Mouse (Mus musculus): ENCODE measurements around the gene Slc16a4. TPM values are rescaled to one million over a fixed set of nuclear protein-coding genes. Genes with fewer than 3 reads are reported as not detected.

The Slc16a4 gene
- polyA plus RNA-seq, 1 experiment: 0.20 TPM

DNA sequence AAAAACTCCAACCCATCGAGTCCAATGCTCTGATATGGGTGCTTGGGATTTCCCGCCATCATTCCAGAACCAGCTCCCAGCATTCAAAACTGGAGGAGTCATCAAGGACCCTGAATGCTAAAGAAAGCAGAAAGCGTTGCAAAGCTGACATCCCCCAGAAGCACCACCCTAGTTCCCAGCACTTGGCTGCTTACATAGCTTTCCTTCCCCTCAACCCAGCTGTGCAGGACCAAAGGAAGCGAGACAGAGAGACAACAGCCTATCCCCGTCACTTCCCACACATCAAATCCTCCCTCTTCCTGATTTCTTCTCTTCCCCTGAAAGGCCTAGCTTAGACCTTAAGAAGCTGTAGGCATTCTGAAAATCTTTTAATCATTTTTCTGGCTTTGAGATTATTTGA lies 15.7 kb upstream of the Slc16a4 start:
- Histone ChIP-seq H3K79me2 (ENCODE audit: control insufficient read depth, insufficient read depth) (peaks cover 15% of the 10 kb centered on the region), H3K4me3 (ENCODE audit: insufficient read depth, poor library complexity, severe bottlenecking) (no peak overlapping the region), H3K27me3 (ENCODE audit: control insufficient read depth, insufficient read depth, insufficient read length) (no peaks in the 10 kb centered on the region), H3K79me3 (ENCODE audit: low read depth) (peaks cover 12% of the 10 kb centered on the region), H3K36me3 (ENCODE audit: control insufficient read depth, insufficient read depth) (no peaks in the 10 kb centered on the region), H3ac (ENCODE audit: control insufficient read depth, insufficient read length, low read depth) (no peak overlapping the region)
- no peak for TF ChIP-seq CTCF (IDR thresholded peaks at IDR 0.05; ENCODE audit: control insufficient read depth, insufficient read depth, insufficient read length)

DNA sequence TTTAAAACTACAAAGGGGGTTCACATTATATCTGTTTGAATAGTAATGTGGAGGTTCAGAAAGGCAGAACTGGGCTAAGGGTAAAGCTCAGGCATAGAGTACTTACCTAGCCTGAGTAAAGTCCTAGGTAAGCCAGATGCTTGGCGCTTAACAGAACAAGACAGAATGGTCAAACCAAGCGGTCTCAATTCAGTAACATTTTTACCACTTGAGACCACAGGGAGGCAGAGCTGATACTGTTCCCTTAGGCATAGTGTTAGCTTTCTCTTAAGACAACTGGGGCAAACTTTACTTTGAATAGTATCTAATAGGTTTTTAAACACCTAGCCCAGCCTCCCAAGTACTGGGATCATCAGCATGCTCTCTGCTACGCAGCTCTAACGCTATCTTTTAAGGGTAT lies 15.0 kb upstream of the Slc16a4 start:
- peaks cover 14% of the 10 kb centered on the region for H3K79me3 ChIP-seq (ENCODE audit: low read depth)
- no peak overlapping the region for H3K4me3 ChIP-seq (ENCODE audit: insufficient read depth, poor library complexity, severe bottlenecking)
- no peak for TF ChIP-seq USF1 (IDR thresholded peaks at IDR 0.05; ENCODE audit: low read depth)
- TF ChIP-seq CEBPB (IDR thresholded peaks at IDR 0.05; ENCODE audit: low read depth): no peak
- TF ChIP-seq CTCF (IDR thresholded peaks at IDR 0.05; ENCODE audit: control insufficient read depth, insufficient read depth, insufficient read length): no peak
- H3ac ChIP-seq (ENCODE audit: control insufficient read depth, insufficient read length, low read depth): no peak overlapping the region
- H3K79me2 ChIP-seq (ENCODE audit: control insufficient read depth, insufficient read depth): peaks cover 22% of the 10 kb centered on the region
- H3K27me3 ChIP-seq (ENCODE audit: control insufficient read depth, insufficient read depth, insufficient read length): no peaks in the 10 kb centered on the region
- H3K36me3 ChIP-seq (ENCODE audit: control insufficient read depth, insufficient read depth): no peaks in the 10 kb centered on the region

DNA sequence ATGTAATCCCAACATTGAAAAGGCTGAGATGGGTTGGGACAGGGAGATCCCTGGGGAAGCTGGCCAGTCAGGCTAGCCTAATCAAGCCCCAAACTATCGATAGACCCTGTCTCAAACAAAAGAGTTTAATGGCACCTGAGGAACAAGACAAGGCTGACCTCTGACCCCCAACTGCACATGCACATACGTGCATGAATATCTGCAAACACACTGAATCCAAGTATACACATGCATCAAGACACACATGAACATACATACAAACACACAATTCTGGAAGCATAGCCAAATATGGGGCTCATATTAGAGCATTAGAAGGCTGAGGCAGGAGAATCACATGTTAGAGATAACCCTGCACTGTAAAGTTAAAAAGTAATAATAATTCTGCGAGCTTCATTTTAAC lies 14.4 kb upstream of the Slc16a4 start:
- peaks cover 27% of the 10 kb centered on the region for H3K79me2 ChIP-seq (ENCODE audit: control insufficient read depth, insufficient read depth)
- H3K27me3 ChIP-seq (ENCODE audit: control insufficient read depth, insufficient read depth, insufficient read length): no peaks in the 10 kb centered on the region
- no peak overlapping the region for H3ac ChIP-seq (ENCODE audit: control insufficient read depth, insufficient read length, low read depth)
- H3K79me3 ChIP-seq (ENCODE audit: low read depth): peaks cover 15% of the 10 kb centered on the region
- no peak for TF ChIP-seq CEBPB (IDR thresholded peaks at IDR 0.05; ENCODE audit: low read depth)
- no peak for TF ChIP-seq MYOG (IDR thresholded peaks at IDR 0.05; ENCODE audit: control insufficient read depth, extremely low read depth, insufficient read length)
- TF ChIP-seq USF1 (IDR thresholded peaks at IDR 0.05; ENCODE audit: low read depth): no peak
- no peak for TF ChIP-seq CTCF (IDR thresholded peaks at IDR 0.05; ENCODE audit: control insufficient read depth, insufficient read depth, insufficient read length)
- no peak for TF ChIP-seq MYOD1 (IDR thresholded peaks at IDR 0.05; ENCODE audit: control insufficient read depth, insufficient read length, low read depth)
- no peak for TF ChIP-seq MAX (IDR thresholded peaks at IDR 0.05)
- TF ChIP-seq FOSL1 (IDR thresholded peaks at IDR 0.05; ENCODE audit: insufficient read depth, low read length, poor library complexity, severe bottlenecking): no peak
- peaks cover 4% of the 10 kb centered on the region for H3K36me3 ChIP-seq (ENCODE audit: control insufficient read depth, insufficient read depth)
- H3K4me3 ChIP-seq (ENCODE audit: insufficient read depth, poor library complexity, severe bottlenecking): no peak overlapping the region

DNA sequence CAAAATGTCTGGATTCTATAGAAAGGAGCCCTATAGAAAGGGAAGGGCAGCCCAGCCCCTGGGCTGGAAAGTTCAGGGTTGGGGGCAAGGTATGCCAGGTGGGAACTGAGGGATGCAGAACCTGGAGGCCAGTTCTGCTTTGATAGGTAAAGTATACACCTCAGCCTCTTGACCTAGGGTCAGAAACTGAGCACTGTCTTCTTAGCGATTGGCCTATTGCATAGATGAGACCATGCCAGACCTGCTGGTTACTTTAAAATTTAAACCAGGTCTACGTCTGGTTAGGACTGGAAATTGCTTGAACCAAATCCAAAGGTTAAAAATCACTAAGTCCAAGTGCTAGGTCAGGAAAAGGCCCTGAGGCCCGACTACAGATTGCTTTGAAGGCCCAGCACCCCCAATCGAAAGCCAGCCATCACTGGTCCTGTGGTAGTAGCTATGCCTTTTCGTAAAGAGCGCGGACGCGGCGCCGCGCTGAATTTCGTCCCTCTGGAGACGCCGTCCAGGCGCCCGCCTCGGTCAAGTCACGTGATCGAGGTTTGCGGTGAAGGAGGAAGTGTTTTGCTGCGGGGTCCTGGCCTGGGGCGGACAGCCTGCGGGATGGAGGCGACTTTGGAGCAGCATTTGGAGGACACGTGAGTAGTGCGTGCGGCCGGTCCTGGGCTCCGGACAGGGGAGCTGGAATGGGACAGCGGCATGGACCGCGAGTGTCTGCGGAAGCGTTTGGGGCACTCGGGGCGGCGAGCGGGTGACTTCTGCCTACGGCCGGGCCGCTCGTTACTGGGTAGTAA lies 12.4 kb upstream of the Slc16a4 start, which contains the start of gene Lamtor5:
TSS of gene Lamtor5 (plus strand) at position 380 of the 791 bp plus-strand sequence.
- Histone ChIP-seq H3K79me2 (ENCODE audit: control insufficient read depth, insufficient read depth) (peaks cover 27% of the 10 kb centered on the region), H3K27me3 (ENCODE audit: control insufficient read depth, insufficient read depth, insufficient read length) (no peaks in the 10 kb centered on the region), H3K36me3 (ENCODE audit: control insufficient read depth, insufficient read depth) (peaks cover 16% of the 10 kb centered on the region), H3ac (ENCODE audit: control insufficient read depth, insufficient read length, low read depth) (peak within 1 kb of the TSS; percentile 75), H3K4me3 (ENCODE audit: insufficient read depth, poor library complexity, severe bottlenecking) (peak within 1 kb of the TSS; percentile 97), H3K79me3 (ENCODE audit: low read depth) (peaks cover 15% of the 10 kb centered on the region)
- TF ChIP-seq CEBPB (IDR thresholded peaks at IDR 0.05; ENCODE audit: low read depth): no peak
- TF ChIP-seq USF1 (IDR thresholded peaks at IDR 0.05; ENCODE audit: low read depth): peak; percentile 95
- TF ChIP-seq MYOD1 (IDR thresholded peaks at IDR 0.05; ENCODE audit: control insufficient read depth, insufficient read length, low read depth): no peak
- TF ChIP-seq MYOG (IDR thresholded peaks at IDR 0.05; ENCODE audit: control insufficient read depth, extremely low read depth, insufficient read length): no peak
- no peak for TF ChIP-seq CTCF (IDR thresholded peaks at IDR 0.05; ENCODE audit: control insufficient read depth, insufficient read depth, insufficient read length)
- no peak for TF ChIP-seq FOSL1 (IDR thresholded peaks at IDR 0.05; ENCODE audit: insufficient read depth, low read length, poor library complexity, severe bottlenecking)
- TF ChIP-seq MAX (IDR thresholded peaks at IDR 0.05): peak; percentile 15

DNA sequence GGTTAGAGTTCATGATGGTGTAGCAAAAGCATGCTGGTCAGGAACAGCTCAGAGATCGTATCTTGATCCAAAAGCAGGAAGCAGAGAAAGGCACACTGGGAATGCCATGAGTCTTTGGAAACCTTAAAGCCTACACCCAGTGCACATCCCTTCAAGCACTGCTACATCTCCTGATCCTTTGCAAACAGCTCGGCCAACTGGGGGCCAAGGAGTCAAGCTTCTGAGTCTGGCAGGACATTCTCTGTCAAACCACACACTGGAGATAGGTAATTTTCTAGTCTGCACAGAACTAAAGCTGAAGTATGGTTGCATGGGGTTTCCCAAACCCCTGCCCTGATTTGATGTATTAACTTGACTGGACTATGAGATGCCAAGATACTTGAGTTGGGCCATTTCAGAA lies 4.9 kb upstream of the Slc16a4 start:
- no peak for TF ChIP-seq CTCF (IDR thresholded peaks at IDR 0.05; ENCODE audit: control insufficient read depth, insufficient read depth, insufficient read length)
- no peak for TF ChIP-seq MYOG (IDR thresholded peaks at IDR 0.05; ENCODE audit: control insufficient read depth, extremely low read depth, insufficient read length)
- no peak for TF ChIP-seq FOSL1 (IDR thresholded peaks at IDR 0.05; ENCODE audit: insufficient read depth, low read length, poor library complexity, severe bottlenecking)
- no peak for TF ChIP-seq USF1 (IDR thresholded peaks at IDR 0.05; ENCODE audit: low read depth)
- no peak for TF ChIP-seq CEBPB (IDR thresholded peaks at IDR 0.05; ENCODE audit: low read depth)
- TF ChIP-seq MYOD1 (IDR thresholded peaks at IDR 0.05; ENCODE audit: control insufficient read depth, insufficient read length, low read depth): no peak
- no peak for TF ChIP-seq MAX (IDR thresholded peaks at IDR 0.05)
- Histone ChIP-seq H3K27me3 (ENCODE audit: control insufficient read depth, insufficient read depth, insufficient read length) (no peaks in the 10 kb centered on the region), H3K79me2 (ENCODE audit: control insufficient read depth, insufficient read depth) (peaks cover 4% of the 10 kb centered on the region), H3ac (ENCODE audit: control insufficient read depth, insufficient read length, low read depth) (no peak overlapping the region), H3K4me3 (ENCODE audit: insufficient read depth, poor library complexity, severe bottlenecking) (no peak overlapping the region), H3K79me3 (ENCODE audit: low read depth) (peaks cover 1% of the 10 kb centered on the region), H3K36me3 (ENCODE audit: control insufficient read depth, insufficient read depth) (peaks cover 32% of the 10 kb centered on the region)

DNA sequence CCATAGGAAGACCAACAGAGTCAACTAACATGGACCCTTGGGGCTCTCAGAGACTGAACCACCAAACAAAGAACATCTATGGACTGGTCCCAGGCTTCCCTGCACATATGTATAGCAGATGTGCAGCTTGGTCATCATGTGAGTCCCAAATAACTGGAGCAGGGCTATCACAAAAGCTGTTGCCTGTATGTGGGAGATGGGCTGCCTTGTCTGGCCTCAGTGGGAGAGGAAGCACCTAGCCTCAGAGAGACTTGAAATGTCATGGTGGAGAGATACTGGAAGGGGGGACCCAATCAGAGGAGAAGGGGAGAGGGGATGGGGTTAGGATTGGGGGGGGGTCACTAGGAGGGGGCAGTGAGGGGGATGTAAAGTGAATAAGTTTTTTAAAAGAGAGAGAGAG lies 3.7 kb upstream of the Slc16a4 start:
- Histone ChIP-seq H3K4me3 (ENCODE audit: insufficient read depth, poor library complexity, severe bottlenecking) (no peak overlapping the region), H3K36me3 (ENCODE audit: control insufficient read depth, insufficient read depth) (peaks cover 21% of the 10 kb centered on the region), H3ac (ENCODE audit: control insufficient read depth, insufficient read length, low read depth) (no peak overlapping the region), H3K79me2 (ENCODE audit: control insufficient read depth, insufficient read depth) (no peaks in the 10 kb centered on the region), H3K79me3 (ENCODE audit: low read depth) (no peaks in the 10 kb centered on the region), H3K27me3 (ENCODE audit: control insufficient read depth, insufficient read depth, insufficient read length) (no peaks in the 10 kb centered on the region)
- TF ChIP-seq USF1 (IDR thresholded peaks at IDR 0.05; ENCODE audit: low read depth) (no peak), MYOG (IDR thresholded peaks at IDR 0.05; ENCODE audit: control insufficient read depth, extremely low read depth, insufficient read length) (no peak), MYOD1 (IDR thresholded peaks at IDR 0.05; ENCODE audit: control insufficient read depth, insufficient read length, low read depth) (no peak), CTCF (IDR thresholded peaks at IDR 0.05; ENCODE audit: control insufficient read depth, insufficient read depth, insufficient read length) (no peak), FOSL1 (IDR thresholded peaks at IDR 0.05; ENCODE audit: insufficient read depth, low read length, poor library complexity, severe bottlenecking) (no peak), MAX (IDR thresholded peaks at IDR 0.05) (no peak), CEBPB (IDR thresholded peaks at IDR 0.05; ENCODE audit: low read depth) (no peak)
